Mouse (Mus musculus) mesoderm, embryonic 11.5 days (tissue): ENCODE results near the gene Mipep.
A peak's percentile ranks its signal among the peaks of the same experiment; 100 is the strongest.

Experiments used
- DNase-seq: peaks from one replicate; pipeline ENCODE4 v3.0.0-alpha.2; 2012; ENCODE audit warnings: low read depth, low spot score

Gene Mipep

DNA sequence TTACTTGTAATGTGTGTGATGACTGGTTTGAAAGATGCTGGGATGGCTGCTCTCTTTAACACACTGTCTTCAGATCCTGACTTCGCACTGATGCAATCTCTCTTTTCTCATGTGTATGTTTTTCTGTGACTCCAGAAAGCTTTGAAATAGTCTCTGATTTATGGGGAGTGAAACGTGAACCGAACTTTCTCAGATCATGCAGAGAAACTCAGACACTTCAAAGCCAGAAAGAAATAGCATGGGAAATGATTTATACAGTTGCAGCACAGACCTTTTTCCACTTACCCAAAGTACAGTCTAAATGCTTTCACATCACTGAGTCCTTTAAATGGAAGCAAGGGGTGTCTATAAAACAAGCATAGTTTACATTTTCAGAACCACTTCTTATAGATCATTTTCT is 79.0 kb downstream of the Mipep start:
- DNase-seq: peak; percentile 78

DNA sequence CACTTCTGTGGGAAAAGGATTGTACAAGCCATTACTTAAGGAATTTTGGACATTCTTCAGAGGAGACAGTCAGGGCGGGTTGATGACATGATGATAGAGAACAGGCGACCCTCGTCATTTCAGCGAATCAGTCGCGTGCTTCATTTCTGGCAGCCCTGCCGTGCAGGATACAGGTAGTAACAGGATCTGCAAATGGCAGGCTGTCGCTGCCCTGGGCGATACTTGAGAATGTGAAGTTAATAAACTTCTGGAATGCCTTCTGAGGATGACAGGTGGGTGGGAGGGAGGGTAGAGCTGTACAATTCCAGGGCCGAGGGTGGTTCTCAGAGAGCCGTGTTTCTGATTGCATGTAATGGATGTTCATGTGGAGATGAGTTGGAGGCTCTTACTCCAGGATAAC is 82.0 kb downstream of the Mipep start:
- peak; percentile 58 for DNase-seq

DNA sequence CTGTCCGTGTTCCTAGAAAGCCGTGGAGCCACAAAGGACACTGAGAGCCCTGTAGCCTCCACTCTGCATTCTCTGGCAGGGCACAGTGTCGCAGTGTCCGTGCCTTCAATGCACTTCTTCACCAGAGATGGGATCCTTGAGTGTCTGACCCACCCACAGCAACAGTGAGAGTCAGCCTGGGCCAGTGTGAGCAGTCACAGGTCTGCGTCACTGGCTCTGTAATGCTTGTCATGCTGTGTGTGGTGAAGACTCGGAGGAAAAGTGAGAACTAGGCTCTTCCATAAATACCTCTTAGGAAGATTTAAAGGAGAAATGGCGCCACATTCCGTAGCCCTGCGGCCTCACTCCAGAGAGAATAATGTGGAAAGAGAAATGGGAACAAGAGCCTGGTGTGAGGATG is 84.0 kb downstream of the Mipep start:
- no peak for DNase-seq

DNA sequence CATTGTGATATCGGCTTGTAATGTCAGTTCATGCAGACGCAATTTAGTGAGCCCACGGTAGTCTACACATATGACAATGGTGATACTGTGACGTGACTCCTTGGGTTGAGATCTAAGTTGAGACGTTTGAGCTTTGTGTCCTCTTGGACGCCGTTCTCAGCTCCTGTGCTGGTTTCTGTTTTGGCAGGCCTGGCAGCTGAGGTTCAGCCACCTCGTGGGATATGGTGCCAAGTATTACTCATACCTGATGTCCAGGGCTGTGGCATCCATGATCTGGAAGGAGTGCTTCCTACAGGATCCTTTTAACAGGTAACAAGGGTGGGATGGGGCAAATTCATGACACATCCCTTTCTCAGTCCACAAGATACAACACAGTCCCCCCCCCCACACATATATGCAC is 87.5 kb downstream of the Mipep start:
- DNase-seq: no peak

DNA sequence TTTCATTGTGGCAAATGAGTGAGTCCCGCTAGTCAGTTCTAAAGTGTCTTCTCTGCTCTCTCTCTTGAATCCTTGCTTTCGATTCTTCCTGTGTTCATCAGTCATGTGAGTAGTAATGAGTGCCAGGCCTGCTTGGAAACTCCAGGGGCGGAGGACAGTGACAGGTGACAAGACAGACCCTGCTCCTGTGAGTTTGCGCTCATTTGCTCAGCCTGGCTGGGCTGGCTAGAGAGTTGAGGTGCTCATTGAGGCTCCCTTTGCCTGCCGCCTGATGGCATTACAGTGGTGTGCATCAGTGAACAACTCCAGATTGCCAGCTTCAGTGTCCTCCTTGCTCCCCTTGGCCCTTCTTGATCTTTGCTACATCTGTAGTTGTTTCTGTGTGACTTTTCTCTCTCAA is 97.7 kb downstream of the Mipep start:
- DNase-seq: no peak

DNA sequence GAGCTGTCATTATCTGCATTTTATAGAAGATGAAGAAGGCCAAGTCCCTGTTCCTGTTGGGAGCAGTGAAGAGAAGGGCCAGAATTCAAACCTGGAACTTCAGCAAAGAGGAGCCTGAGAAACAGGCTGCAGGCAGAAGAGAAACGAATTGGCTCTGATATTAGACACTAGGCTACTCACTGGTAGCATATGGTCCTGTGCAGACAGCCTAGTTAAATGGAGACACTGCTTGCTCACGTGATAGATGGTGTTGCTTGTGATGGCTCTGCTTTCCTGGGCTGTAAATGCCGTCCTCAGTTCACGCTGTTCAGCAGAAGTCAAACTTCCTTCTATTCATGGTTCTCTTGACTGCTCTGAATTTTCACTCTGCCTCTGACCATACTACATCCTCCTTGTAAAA is 98.3 kb downstream of the Mipep start:
- DNase-seq: no peak

DNA sequence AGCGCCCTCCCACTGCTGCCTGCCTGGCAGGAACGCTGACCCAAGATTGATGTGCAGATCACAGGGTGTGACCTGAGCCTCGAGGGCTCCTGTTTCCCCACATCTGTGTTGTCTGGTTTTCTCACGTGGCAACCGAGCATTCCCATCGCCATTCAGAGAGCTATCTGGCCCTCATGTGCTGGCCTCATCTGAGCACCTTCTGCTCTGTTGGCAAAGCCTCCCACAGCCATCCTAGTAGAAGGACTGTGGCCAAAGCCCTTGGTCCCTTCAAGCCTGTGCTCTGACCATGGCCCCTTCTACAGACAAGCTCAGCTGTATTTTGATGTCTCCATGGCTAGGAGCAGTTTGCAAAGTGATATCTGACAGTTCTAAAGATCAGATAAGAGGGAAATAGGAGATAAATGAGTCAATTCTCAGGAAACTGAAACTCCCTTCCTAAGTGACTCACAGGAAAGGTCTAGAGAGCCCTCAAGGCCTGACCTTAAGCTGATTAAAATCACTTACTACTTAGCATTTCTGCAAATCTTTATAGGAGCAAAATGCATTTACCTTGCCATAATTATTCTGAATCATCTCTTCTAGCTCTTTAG is 101.1 kb downstream of the Mipep start:
- peak; percentile 37 for DNase-seq

DNA sequence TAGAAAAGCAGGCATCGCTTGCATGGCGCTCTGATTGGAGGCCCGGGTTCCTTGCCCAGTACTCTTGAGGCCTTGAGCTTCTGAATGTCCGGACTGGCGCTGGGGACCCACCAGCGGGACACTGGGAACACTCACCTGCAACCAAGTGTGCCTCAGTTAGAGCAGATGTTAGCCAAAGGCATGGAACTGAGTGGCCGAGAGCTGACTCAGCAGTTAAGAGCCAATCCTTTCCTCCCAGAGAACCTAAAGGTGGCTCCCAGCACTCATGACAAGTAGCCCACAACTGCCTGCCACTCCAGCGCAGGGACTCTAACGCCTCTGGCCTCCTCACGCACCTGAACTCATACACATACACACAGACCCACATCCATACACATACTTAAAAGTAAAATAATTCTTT is 109.5 kb downstream of the Mipep start:
- DNase-seq: no peak

DNA sequence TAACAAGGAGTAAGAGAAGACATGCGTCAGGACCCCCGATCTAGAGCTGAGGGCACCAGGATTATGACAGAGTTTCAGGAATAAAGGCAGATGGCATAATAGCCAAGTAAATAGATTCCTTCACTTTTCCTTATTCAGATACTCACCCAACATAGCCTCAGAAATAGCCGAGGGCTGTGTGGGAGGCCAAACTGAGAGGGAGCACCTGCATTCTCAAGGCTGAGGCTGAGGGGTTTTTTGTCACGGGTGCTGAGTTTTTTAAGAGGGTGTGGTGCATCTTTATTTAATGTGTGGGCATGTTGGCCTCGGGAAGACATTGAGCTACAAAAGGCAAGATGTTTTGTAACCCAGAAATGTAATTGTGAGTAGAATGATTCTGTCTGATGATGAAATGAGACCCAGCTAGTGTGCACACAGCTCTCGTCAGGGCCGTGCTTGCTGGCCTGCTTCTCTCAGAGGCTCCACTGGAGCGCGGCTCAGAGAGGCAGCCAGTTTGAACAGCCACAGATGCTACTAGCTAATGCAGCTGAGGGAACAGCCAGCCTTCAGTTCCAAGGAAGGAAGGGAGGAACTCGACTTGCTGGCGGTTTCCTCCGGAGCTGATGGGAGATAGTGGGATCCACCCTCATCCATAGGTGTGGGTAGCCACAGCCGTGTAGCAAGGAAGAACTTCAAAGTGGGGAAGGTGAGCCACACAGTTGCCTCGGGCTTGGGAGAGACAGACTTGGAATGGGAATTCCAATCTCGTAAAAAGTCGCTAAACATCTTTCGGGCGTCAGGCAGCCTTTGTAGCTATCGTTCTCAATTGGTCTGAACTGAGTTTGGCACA is 111.0 kb downstream of the Mipep start:
- DNase-seq: no peak

DNA sequence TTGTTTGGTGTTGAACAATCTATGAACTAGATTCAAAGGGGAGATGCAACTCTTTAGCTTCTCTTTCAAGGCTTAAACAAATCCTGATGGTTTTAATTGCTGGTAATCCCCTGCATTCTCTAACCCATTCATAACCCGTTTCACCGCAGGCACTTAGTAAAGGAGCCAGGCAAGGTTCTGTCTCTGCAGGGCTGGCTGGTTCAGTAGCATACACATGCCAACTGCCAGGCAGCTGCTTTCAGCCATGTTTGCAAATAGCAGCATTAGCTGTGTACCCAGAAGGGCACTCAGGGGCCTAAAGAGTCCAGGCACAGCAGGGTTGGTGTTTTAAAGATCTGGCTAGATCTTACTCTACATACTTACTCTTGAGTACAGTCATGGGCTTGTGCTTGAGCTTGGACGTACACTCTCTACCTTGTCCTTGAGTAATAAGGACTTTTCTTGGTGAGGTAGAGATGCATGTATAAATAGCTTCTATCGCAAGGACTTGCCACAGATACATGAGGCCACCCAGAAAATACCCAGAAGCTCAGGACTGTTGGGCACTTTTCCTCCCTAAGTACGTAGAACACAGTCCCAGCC is 113.8 kb downstream of the Mipep start:
- DNase-seq: no peak

DNA sequence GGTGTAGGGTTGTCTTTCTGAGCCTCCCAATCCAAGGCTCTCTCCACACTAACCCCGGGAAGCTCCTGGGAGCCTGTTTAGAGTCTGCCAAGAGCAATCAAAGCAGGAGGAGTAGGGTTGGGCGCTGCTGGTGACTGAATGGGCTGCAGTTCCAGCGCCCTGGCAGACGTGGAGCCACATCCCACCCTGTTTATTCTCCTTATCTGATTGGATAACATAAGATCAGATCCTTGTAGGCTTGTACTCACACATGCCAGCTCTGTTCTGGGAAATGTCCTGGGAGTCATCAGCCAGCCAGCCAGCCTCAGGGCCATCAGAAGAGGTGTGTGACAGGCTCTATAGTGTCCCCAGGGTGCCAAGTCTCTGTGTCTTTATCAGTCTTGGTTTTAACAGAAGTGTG is 120.1 kb downstream of the Mipep start:
- no peak for DNase-seq

DNA sequence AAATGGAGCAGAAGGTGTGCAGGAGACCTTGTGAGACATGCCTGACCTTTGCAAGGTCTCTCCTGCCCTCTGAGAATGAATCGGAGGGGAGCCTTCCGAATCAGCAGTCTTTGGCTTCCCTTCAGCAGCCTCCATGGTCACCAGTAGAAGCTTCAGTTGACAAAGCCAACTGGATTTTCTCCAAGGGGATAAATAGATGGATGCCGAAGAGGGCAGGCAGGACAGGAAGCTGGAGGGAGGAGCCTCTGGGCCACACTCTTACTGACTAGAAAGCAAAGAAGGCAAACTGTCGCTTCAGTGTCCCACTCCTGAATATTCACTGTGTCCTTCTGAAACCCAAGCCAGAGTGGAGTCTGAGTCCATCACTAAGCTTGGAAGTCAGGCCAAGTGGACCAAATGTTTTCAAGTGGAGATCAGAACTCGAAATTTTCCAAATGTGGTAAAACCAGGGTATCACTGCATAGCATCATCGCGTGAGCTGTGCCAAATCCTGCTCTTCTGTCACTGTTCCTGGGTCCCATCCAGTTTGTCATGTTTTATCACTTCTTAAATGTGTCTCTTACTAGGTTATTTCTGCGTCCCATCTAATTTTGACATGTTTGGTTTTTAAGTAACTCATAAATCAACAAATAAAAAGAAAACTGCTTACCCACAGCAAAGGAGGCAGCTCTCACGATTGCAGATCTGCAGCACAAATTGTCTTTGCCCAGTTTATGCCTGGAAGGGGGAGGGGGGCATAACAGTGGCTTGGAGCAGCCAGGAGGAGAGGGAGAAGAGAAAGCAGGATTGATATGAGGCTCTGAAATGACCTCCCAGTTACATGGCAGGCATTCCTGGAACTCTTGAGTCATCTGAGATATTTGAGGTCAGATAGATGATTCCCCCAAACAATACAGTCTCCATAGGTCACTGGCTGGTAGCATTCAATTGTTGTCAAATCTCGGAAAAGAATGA is 122.3 kb downstream of the Mipep start:
- DNase-seq: no peak

DNA sequence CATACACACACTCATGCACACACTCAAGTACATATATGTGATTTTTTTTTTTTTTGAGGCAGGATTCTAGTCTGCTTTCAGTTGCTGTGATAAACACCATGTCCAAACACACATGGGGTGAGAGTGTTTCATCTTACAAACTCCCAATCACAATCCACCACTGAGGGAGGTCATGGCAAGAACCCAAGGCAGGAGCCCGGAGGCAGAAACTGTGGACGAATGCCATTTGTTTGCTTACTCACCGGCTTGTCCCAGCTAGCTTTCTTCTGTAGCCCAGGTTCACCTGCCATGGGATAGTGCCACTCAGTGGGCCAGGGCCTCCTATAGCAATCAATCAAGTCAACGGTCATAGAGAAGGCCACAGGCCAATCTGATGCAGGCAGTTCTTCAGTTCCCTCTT is 125.0 kb downstream of the Mipep start:
- DNase-seq: no peak

DNA sequence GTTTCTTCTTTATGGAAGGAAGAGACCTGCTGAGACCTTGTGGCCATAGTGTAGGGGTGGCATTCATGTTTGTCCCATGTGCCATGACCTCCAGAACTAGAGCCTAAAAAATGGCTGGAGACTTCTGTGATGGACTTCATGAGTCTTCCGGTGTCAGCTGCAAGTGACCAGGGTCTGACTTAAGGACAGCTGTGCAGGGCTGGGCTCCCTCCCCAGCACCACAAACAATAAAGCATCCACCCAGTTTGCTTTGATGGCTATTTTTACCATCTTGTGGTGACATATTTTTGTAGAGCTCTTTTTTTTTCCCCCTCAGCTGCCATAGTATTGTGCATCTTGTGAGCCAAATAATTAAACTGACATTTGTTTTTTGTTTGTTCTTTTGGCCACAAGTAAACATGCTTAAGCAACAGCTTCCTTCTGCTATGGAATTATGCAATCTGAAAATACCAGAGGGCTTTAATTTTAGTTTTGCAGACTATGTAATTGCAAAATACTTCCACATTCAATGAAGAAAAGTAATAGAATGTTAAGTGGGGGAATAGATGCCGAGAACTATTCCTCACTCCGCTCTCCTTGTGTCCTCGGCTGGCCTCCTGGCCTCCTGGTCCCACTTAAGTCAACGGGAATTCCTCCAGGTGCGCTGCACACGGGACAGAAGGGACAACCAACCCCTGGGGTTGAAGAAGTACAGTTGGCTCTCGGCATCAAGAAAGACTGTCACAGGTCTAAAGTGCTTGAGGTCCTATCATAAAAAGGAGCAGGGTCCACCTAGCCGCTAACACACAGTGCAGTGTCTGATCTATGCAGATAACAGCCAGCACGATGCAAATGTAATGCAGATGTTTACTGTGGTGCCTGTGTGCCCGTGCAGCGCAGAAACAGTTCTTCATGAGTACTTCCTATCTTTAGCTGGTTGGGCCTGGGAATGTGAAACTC is 126.4 kb downstream of the Mipep start:
- no peak for DNase-seq

DNA sequence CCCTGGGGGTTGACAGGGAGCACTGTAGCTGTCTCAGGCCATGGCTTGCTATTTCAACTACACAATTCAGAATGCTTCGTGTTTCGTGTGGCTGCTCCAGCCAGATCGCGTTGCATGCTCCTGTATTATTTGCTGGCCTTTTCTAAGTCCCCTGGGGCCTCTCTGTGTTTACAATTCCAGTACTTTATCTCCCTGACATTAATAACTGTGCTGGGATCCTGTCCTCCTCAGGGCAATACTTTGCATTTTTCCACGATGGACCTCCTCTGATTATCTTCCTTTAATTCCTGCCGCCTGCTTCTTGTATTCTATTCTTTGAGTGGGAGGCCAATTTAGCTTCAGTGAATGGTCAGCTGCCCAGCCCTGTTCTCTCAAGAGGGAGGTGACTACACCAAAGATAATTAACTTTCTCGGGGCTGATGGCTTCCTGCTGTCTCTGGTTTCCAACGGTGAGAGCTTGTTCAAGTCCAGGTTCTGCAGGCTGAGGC is 128.7 kb downstream of the Mipep start:
- DNase-seq: peak; percentile 44

DNA sequence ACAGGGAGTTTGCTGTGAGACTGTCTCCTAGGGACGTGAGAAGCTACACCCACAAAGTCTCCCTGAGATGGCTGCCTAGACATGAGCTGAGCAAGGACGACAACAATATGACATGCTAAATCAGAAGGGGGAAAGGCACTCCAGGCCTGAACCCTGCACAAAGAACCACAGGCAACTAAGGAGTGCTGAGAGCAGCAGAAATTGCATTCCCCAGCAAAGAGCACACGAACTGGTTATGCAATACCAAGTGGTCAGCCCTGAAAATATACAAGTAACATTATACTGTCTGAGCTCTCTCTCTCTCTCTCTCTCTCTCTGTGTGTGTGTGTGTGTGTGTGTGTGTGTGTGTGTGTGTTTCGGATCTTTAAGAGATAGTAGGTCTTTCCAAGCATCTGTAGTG is 132.3 kb downstream of the Mipep start:
- no peak for DNase-seq

DNA sequence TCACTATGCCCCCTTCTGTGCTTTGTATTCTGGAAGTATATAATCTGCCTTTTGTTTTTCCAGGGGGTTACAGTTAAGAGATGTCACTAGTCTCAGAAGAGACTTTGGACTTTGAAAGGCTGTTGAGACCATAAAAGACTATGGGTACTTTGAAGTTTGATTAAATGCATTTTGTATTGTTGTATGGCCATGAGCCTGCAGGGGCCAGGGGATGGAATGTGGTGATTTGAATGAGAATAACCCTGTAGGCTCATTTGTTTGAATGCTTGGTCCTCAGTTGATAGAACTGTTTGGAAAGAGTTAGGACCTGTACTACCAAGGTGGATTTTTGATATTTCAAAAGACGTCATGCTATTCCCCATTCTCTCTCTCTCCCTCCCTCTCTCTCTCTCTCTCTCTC is 141.6 kb downstream of the Mipep start:
- no peak for DNase-seq

DNA sequence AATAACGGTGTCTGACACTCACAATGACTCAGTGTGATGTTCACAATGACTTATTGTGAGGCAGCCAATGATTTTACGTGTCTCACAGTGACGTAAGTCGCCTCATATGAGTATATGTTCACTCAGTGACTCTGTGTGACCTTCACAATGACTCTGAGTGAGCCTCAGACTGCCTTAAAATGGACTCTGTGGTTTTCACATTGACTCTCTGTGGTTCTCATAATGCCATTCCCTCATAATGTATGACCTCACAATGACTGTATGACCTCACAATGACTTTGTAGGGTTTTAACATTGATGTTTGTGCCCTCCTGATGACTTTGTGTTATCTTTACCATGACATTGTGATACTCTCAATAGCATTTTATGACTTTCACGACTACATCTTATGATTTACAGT is 151.3 kb downstream of the Mipep start:
- DNase-seq: no peak

DNA sequence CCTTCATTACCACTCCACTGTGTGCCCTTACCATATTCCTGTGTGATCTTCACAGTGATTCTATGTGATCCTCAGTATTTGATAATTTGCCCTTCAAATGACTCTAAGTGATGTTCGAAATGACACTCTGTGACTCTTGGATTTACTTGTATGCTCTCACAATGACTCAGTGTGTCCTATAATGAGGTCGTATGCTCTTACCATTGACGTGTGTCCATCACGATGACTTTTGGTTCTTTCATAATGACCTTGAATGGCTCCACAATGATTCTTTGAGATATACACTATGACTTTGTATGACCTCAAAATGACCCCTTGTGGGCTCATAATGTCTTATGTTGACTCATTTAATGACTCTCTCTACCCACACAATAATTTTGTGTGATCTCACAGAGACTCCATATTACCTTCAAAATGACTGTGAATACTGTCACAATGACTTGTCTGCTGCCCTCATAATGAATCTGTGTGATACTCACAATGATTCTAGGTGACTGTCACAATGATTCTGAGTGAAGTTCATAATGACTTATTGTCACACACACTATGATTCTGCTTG is 153.2 kb downstream of the Mipep start:
- no peak for DNase-seq
